Mouse (Mus musculus): ENCODE results near the gene Lrrk2.

The Lrrk2 gene

GRCm38 (mm10) chr15:91672645-91673568 lies at the start of gene Lrrk2:
Gene Lrrk2 (plus strand): TSS chr15:91673175.
- peak; percentile 7 for DNase-seq (ENCODE audit: low spot score)

- DNase-seq (ENCODE audit: low spot score): no peak
These were observed 48.5 kb upstream of the Lrrk2 start for GRCm38 (mm10) chr15:91624475-91624874.

- no peak for DNase-seq (ENCODE audit: low spot score)
These were observed 43.8 kb upstream of the Lrrk2 start for GRCm38 (mm10) chr15:91629137-91629536.

GRCm38 (mm10) chr15:91632473-91632872 lies 40.5 kb upstream of the Lrrk2 start:
- DNase-seq (ENCODE audit: low spot score): no peak

- DNase-seq (ENCODE audit: low spot score): no peak
These were observed 39.9 kb upstream of the Lrrk2 start for GRCm38 (mm10) chr15:91633051-91633450.

GRCm38 (mm10) chr15:91633806-91634205 lies 39.2 kb upstream of the Lrrk2 start:
- DNase-seq (ENCODE audit: low spot score): no peak

GRCm38 (mm10) chr15:91634236-91634635 lies 38.7 kb upstream of the Lrrk2 start:
- DNase-seq (ENCODE audit: low spot score): peak; percentile 6

GRCm38 (mm10) chr15:91641631-91642030 lies 31.3 kb upstream of the Lrrk2 start:
- DNase-seq (ENCODE audit: low spot score): no peak

GRCm38 (mm10) chr15:91642682-91643306 lies 30.2 kb upstream of the Lrrk2 start:
- no peak for DNase-seq (ENCODE audit: low spot score)

- DNase-seq (ENCODE audit: low spot score): no peak
These were observed 29.2 kb upstream of the Lrrk2 start for GRCm38 (mm10) chr15:91643632-91644348.

- no peak for DNase-seq (ENCODE audit: low spot score)
These were observed 22.7 kb upstream of the Lrrk2 start for GRCm38 (mm10) chr15:91650270-91650669.

GRCm38 (mm10) chr15:91651493-91651892 lies 21.5 kb upstream of the Lrrk2 start:
- DNase-seq (ENCODE audit: low spot score): no peak

GRCm38 (mm10) chr15:91658227-91658626 lies 14.7 kb upstream of the Lrrk2 start:
- DNase-seq (ENCODE audit: low spot score): no peak

GRCm38 (mm10) chr15:91660277-91661078 lies 12.5 kb upstream of the Lrrk2 start:
- no peak for DNase-seq (ENCODE audit: low spot score)

GRCm38 (mm10) chr15:91661079-91661369 lies 12.0 kb upstream of the Lrrk2 start:
- DNase-seq (ENCODE audit: low spot score): no peak

GRCm38 (mm10) chr15:91664586-91665132 lies 8.3 kb upstream of the Lrrk2 start:
- no peak for DNase-seq (ENCODE audit: low spot score)

GRCm38 (mm10) chr15:91665530-91665929 lies 7.4 kb upstream of the Lrrk2 start:
- DNase-seq (ENCODE audit: low spot score): no peak

GRCm38 (mm10) chr15:91671216-91671615 lies 1.8 kb upstream of the Lrrk2 start:
- DNase-seq (ENCODE audit: low spot score): no peak

- no peak for DNase-seq (ENCODE audit: low spot score)
These were observed 988 bp upstream of the Lrrk2 start for GRCm38 (mm10) chr15:91671987-91672386.

GRCm38 (mm10) chr15:91673569-91673905 lies 562 bp downstream of the Lrrk2 start:
- DNase-seq (ENCODE audit: low spot score): no peak

- no peak for DNase-seq (ENCODE audit: low spot score)
These were observed 7.1 kb downstream of the Lrrk2 start for GRCm38 (mm10) chr15:91680116-91680515.

Data from T-cell, adult 2 months (primary cell).